Mouse (Mus musculus) C2C12 (cell line): ENCODE measurements around the gene Plppr4.

ENCODE experiments used
- CTCF ChIP-seq: IDR thresholded peaks from one replicate; pipeline ENCODE4 v1.5.1; 2011; ENCODE audit not compliant: control insufficient read depth, insufficient read depth, insufficient read length
- MAX ChIP-seq: IDR thresholded peaks from one replicate; pipeline ENCODE4 v1.6.1; 2011; ENCODE audit warnings: mild to moderate bottlenecking, control low read depth
- MYOD1 ChIP-seq: IDR thresholded peaks from one replicate; pipeline ENCODE4 v1.6.1; 2011; ENCODE audit warnings: low read depth; ENCODE audit not compliant: control insufficient read depth, insufficient read length
- USF1 ChIP-seq: IDR thresholded peaks from one replicate; pipeline ENCODE4 v1.6.1; 2011; ENCODE audit warnings: low read depth, mild to moderate bottlenecking, control low read depth, moderate library complexity

DNA sequence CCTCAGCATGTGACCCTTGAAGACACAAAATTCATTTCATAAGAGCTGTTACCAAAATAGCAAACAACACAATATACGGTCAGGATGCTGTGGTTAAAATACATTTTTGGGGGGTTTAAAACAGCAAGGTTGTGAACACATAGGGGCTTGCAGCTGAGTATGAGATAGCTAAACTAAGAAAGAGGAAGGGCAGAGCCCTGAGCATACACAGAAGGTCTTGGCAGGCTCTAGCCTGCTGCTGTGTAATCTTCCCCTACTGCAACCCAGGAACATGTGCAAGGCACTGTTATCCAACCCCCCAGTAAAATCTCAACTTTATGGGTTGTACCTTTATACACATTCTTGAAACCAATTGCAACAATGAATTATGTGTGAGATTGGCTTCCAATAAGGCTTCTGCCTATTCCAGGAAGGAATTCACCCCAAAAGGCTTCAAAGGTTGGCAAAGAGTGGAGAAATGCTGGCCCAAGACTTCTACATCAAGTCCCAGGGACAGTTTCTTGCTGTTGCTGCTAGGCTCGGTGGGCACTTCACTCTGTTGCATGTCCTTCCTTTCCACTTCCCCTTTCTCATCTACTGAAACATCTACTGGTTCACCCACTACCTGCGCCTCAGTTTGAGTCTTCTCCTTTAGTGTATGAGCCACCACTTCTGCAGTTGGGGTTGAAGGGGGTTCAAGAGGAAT, 51.6 kb downstream of the Plppr4 start:
- no peak for TF ChIP-seq USF1
- TF ChIP-seq CTCF = no peak
- no peak for TF ChIP-seq MAX
- TF ChIP-seq MYOD1 = no peak
